Mouse (Mus musculus) layer of hippocampus, postnatal 14 days (tissue): ENCODE measurements at regions not wholly inside any gene's neighbourhood (a gene's known extent, or its start where the extent isn't known, plus 50 kb on each side); places are given as distances from the start of the nearest gene placed in this dataset.

Experiments
- DNase-seq, 2 experiments: peaks; one replicate each; pipeline ENCODE4 v3.0.0; 2021 to 2022; ENCODE audit warnings: low spot score in 2 of 2, mixed read lengths in 1 of 2

DNA sequence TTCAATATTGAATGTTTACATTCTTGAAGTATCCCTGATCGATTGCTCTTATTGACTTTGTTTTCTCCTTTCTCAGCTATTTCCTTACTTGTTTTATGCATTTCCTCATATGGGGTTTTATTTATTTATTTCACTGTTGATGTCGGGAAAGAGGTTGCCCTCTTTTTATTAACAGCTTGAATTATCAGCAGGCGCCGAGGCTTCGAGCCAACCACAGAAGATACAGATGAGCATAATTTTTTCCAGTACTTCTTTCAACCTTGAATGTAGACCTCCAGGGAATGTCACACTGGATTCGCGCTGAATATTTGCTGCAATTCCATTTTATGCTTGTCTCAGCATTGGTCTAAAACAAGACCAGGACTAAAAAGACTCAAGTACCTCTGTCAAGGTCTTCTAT, 183.4 kb upstream of the Cntn6 start:
- DNase-seq = no peak

GRCm38 (mm10) chr6:104312993-104313392, 179.6 kb upstream of the Cntn6 start:
- DNase-seq = peak; percentile 38 to 74

DNA sequence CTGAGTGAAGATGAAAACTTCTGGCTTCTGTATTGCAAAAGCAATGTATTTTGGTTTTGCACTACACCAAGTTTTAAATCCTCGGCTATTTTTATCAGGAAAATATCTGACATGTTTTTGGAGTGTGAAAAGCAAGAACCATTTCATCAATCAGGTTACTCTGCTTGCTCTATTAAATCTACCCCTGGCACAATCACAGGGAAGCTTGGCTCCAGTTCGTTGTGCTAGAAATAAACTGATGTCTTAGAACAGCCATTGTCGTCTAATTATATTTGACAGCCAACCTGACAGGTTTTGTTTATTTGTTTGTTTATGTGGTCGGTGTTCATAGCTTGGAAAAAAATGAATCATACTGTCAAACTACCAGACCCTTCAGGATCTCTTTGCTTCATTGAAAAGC, 174.1 kb upstream of the Cntn6 start:
- DNase-seq = peak in 1 of 2 experiments; percentile 54

GRCm38 (mm10) chr6:104322182-104322581, 170.4 kb upstream of the Cntn6 start:
- no peak for DNase-seq

DNA sequence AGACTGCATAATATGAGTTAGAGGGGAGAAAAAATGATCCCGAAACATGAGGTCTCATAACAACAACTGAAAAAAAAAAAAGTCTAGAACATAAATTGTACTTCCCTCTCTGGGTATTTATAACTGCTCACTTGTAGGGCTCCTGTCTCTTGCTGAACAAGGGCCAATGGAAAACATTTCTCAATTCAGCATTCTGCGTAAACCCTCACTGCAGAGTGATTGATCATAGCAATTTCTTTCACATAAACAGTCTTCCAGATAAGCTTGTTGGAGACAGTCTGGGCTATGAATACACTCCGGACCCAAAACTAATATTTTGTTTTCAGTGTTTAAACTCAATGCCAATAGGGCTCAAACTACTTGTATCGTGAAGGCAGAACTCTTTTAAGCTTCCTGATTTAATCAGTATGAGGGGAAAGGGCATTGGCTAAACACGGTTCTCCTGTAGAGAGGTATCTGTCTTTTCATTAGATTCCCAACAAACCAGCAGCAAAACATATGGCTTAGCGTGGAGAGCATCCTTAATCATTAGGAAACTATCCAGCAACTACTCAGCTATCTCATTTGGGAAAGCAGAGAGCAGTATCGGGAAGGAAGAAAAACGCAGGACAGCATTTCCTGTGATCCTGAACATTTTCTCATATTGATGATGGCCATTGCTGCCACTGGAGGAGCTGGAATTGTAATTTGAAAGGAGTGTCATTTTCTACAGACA, 153.3 kb upstream of the Cntn6 start:
- no peak for DNase-seq

GRCm38 (mm10) chr6:104343986-104344385, 148.6 kb upstream of the Cntn6 start:
- DNase-seq = no peak
